Mouse (Mus musculus) right cerebral cortex, adult 2 months (tissue): ENCODE data around the gene Ctsr.
"Not testable (repeated sequence)": the region's sequence is repeated elsewhere in the genome, so short reads cannot be mapped to it uniquely, and the experiment has no call there.

ENCODE experiments used
- DNase-seq, 2 experiments: peaks; one replicate each; pipeline ENCODE4 v3.0.0; 2021 to 2022; ENCODE audit warnings: low spot score in 2 of 2

The Ctsr gene

DNA sequence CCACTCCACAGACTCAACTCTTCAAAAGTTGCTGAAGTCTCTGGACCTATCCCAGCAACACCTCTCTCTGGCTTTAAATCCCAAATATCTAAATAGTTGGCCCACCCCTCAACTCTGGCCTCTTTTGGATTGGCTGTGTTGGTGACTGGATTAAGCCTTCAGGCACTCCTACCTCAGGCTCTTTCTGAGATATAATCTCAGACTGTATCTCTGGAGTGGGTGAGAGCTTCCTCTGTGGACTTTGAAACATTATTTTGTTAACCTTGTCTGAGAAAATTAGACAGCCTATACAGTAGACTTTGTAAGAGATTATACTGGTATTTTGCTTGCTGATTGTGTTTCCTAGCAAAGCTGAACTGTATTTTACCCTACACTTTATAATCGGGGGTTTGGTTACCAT lies at the start of gene Ctsr:
TSS of gene Ctsr (minus strand) at position 101 of the 400 bp plus-strand sequence.
- no peak for DNase-seq

DNA sequence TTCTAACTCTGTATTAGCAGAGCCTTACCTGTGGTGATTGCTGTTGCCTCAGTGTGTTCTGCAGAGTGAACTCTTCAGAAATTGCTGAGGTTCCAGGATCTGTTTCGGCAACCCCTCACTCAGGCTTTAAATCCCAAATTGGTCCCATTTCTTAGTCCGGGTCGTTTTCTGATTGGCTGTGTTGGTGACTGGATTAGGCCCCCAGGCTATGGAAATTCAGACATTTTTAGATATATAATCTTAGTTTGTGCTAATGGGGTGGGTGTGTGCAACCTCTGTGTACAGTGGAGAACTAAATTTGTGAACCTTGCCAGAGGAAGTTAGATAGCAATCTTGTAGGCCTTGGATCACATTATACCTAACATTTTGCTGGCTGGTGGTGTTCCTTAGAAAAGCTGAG lies 39.3 kb upstream of the Ctsr start, which contains the start of gene Cts6:
TSS of gene Cts6 (minus strand) at position 101 of the 400 bp plus-strand sequence.
- DNase-seq = no peak

DNA sequence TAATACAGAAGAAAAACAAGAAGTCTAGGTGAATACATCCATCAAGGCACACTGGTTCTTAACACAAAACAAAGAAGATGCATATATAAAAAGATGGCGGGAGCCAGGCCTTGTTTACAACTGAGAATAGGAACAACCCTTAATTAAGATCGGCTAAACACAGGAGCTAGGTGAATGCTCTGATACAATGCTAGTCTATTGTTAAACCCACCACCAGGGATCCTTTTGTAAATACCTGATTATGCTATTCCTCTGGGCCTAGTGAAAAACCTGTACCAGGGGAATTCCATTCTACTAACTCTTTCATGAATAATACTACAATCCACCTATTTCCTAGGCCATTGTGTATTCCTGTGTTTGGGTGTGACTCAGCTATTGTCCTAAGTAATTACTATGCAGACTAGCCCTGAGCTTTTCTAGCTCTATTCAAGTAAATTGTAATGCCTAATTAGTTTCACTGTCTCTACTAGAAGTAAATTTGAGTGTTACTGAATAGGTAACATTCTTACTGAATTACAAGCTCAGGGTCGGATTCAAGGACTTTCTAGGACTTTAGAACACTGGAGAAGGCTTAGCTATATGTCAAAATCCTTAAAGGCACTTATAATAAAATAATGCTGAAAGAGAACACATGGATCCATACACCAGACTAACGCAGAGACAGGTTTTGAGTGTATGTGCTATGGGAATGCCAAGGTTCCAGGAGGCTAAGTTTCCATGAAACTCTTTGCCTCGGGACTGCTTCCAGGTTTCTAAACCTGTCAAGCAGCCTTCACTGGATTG lies 21.3 kb upstream of the Ctsr start:
- not testable (repeated sequence) for DNase-seq

DNA sequence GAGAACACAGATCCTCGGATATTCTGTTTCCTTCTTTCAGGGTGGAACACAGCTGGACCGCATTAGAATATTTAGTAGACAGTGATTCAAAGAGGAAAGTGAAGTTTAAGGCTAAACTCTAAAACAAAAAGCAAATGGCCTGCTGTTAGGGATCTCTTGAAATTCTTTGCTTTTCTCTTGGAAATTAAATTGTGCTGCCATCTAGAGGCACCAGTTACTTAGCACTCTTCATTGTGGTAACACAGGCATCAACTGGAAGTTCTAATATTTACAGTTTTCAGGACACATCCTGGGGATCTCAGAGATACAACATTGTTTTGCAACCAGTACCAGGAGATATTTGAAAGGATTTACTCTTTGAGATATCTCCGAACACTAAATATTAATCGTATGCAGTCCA lies 566 bp upstream of the Ctsr start:
- no peak for DNase-seq
